Mouse (Mus musculus) intestine, embryonic 16.5 days (tissue): Measurements from ENCODE around the gene Bean1. TPM values are rescaled to one million over a fixed set of nuclear protein-coding genes. Genes with fewer than 3 reads are reported as not detected.
"Not testable (repeated sequence)": the region's sequence is repeated elsewhere in the genome, so short reads cannot be mapped to it uniquely, and the experiment has no call there.

Experiments
- ATAC-seq: fragments of 200-750 bp; cut with Nextera tagmentation; 2 replicates; pipeline ENCODE4 v1.8.0; 2017; ENCODE audit warnings: moderate TSS enrichment, moderate library complexity
- H3K27ac ChIP-seq: fragments of 300-500 bp; sonication (generic); 2 replicates; pipeline ENCODE4 v1.5.1; 2014; ENCODE audit warnings: mild to moderate bottlenecking, low read length
- H3K27me3 ChIP-seq: fragments of 300-500 bp; sonication (generic); replicated peaks from 2 replicates; pipeline ENCODE4 v1.6.1; 2014; ENCODE audit warnings: low read length, control low read depth, mixed read lengths; ENCODE audit not compliant: control insufficient read depth, insufficient read depth
- H3K36me3 ChIP-seq: fragments of 300-500 bp; sonication (generic); 2 replicates; pipeline ENCODE4 v1.6.1; 2014; ENCODE audit warnings: low read length, control low read depth; ENCODE audit not compliant: control insufficient read depth, insufficient read depth
- H3K4me1 ChIP-seq: fragments of 300-500 bp; sonication (generic); 2 replicates; pipeline ENCODE4 v1.6.1; 2014; ENCODE audit warnings: low read length, control low read depth, mixed read lengths; ENCODE audit not compliant: control insufficient read depth, insufficient read depth
- H3K4me2 ChIP-seq: fragments of 300-500 bp; sonication (generic); 2 replicates; pipeline ENCODE4 v1.6.1; 2014; ENCODE audit warnings: low read depth, low read length, control low read depth
- H3K4me3 ChIP-seq: fragments of 300-500 bp; sonication (generic); 2 replicates; pipeline ENCODE4 v1.5.1; 2014; ENCODE audit warnings: mild to moderate bottlenecking, low read length
- H3K9ac ChIP-seq: fragments of 300-500 bp; sonication (generic); 2 replicates; pipeline ENCODE4 v1.6.1; 2014; ENCODE audit warnings: low read depth, low read length
- H3K9me3 ChIP-seq: fragments of 300-500 bp; sonication (generic); 2 replicates; pipeline ENCODE4 v1.6.1; 2016; ENCODE audit warnings: low read length, control low read depth; ENCODE audit not compliant: control insufficient read depth
- whole genome bisulfite sequencing: fragments of 180-500 bp; shearing (Covaris S2); extraction: QIAGEN DNeasy Blood & Tissue Kit; methylation state at CpG from one replicate; pipeline ENCODE4 v1.1.7; 2014; 5-methylcytosine and 5-hydroxymethylcytosine counted together
- polyA plus RNA-seq: library from polyadenylated mRNA; unstranded; fragments of >200 nt; fragmentation: Nextera tagmentation; extraction: Ambion mirVana; gene quantifications from 2 replicates; pipeline ENCODE4 v1.2.1, GENCODE M21; 2015

Bean1 gene
- polyA plus RNA-seq, 1 experiment from 2014 or later, result 1.1 TPM

DNA sequence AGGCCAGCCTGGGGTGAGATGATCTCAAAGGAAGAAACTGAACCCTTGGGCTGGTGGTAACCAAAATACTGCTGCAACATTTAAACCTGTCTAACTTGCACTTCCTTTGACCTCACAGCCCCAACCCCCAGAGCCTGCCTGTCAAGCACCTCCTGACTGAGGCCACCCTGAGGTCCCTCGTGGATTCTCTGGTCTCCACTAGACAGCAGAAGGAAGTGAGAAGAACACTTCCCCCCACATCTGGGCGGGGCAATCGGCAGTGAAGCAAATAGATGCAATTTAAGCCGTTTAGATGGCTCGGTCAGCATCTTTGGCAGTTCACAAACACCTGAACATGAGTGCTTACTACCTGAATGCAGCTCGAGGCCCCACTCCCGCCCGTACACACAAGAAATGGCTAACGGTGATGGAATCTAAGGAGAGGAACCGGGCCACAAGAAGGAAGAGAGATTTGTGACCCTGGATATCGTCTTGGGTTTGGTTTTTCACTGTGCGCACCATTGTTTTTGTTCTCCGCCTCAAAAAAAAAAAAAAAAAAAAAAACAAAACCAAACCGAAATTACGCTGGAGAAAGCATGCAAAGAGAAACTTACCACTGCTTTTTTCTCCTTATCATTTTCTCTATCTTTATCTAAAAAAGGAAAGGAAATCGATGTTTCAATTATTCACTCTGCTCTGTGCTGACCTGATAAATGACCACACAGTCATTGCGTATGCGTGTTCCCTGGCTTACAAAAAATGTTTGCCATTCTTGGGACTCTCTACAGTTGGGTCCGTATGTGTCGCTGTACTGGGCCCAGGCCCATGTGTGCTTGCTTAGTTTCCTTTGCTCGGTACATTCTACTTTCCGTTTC is 77.0 kb downstream of the Bean1 start:
- Histone ChIP-seq H3K27ac (no peak overlapping the region), H3K36me3 (peaks cover 3% of the 10 kb centered on the region; the same call in 1 of the 2 replicates), H3K4me2 (peak overlapping the region; percentile 68), H3K4me1 (peaks cover 10% of the 10 kb centered on the region; the same call in 1 of the 2 replicates), H3K27me3 (no peaks in the 10 kb centered on the region), H3K9me3 (no peaks in the 10 kb centered on the region), H3K9ac (peak overlapping the region; percentile 90), H3K4me3 (peak overlapping the region; percentile 86)
- 63% methylated on average over 22 of the region's 22 CpGs for WGBS
- ATAC-seq, result no peak

- 2% methylated on average over 11 of the region's 11 CpGs for WGBS
- Histone ChIP-seq H3K4me3 (peak overlapping the region; percentile 86), H3K27ac (peak overlapping the region; percentile 67), H3K4me1 (peaks cover 10% of the 10 kb centered on the region; the same call in 1 of the 2 replicates), H3K27me3 (no peaks in the 10 kb centered on the region), H3K9ac (peak overlapping the region; percentile 90), H3K4me2 (peak overlapping the region; percentile 68), H3K36me3 (peaks cover 3% of the 10 kb centered on the region; the same call in 1 of the 2 replicates), H3K9me3 (no peaks in the 10 kb centered on the region)
- ATAC-seq, result peak; percentile 47
Measured at GRCm38 (mm10) chr8:104247908-104248275, 77.7 kb downstream of the Bean1 start.

DNA sequence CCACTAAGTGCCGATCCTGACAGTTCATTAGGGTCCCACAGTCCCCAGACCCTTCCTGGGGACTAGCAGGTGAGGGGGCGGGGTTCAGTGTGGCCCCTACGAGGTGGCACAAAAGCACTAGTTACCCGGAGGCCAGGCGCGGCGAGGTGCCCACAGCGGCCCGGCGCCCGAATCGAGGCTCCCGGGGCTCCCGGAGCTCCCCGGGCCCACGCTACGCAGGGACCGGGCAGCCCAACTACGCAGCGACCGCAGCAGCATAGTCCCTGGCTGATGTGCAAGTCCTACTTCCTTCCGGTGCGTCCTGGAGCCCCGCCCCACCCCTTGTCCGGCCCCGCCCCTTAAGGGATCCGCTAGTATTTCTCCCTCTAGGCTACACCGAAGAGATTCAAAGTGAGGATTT is 78.0 kb downstream of the Bean1 start, which contains the start of gene Tk2:
Tk2 (minus strand) TSS at position 283 of the 400 bp plus-strand sequence.
- no peaks in the 10 kb centered on the region for H3K27me3 ChIP-seq
- under 1% methylated on average over 28 of the region's 28 CpGs for WGBS
- no peaks in the 10 kb centered on the region for H3K36me3 ChIP-seq
- peaks cover 10% of the 10 kb centered on the region; the same call in 1 of the 2 replicates for H3K4me1 ChIP-seq
- no peaks in the 10 kb centered on the region for H3K9me3 ChIP-seq
- peak; percentile 88 for ATAC-seq
- peak within 1 kb of the TSS; percentile 90 for H3K9ac ChIP-seq
- peak within 1 kb of the TSS; percentile 67 for H3K27ac ChIP-seq
- peak within 1 kb of the TSS; percentile 86 for H3K4me3 ChIP-seq
- peak within 1 kb of the TSS; percentile 68 for H3K4me2 ChIP-seq

- Histone ChIP-seq H3K4me1 (peaks cover 10% of the 10 kb centered on the region; the same call in 1 of the 2 replicates), H3K27ac (no peak overlapping the region), H3K9me3 (no peaks in the 10 kb centered on the region), H3K36me3 (no peaks in the 10 kb centered on the region), H3K4me2 (no peak overlapping the region), H3K9ac (no peak overlapping the region), H3K4me3 (no peak overlapping the region), H3K27me3 (no peaks in the 10 kb centered on the region)
- no peak for ATAC-seq
- WGBS, result 83% methylated on average over 7 of the region's 7 CpGs
Measured at GRCm38 (mm10) chr8:104249442-104249996, 79.3 kb downstream of the Bean1 start.

DNA sequence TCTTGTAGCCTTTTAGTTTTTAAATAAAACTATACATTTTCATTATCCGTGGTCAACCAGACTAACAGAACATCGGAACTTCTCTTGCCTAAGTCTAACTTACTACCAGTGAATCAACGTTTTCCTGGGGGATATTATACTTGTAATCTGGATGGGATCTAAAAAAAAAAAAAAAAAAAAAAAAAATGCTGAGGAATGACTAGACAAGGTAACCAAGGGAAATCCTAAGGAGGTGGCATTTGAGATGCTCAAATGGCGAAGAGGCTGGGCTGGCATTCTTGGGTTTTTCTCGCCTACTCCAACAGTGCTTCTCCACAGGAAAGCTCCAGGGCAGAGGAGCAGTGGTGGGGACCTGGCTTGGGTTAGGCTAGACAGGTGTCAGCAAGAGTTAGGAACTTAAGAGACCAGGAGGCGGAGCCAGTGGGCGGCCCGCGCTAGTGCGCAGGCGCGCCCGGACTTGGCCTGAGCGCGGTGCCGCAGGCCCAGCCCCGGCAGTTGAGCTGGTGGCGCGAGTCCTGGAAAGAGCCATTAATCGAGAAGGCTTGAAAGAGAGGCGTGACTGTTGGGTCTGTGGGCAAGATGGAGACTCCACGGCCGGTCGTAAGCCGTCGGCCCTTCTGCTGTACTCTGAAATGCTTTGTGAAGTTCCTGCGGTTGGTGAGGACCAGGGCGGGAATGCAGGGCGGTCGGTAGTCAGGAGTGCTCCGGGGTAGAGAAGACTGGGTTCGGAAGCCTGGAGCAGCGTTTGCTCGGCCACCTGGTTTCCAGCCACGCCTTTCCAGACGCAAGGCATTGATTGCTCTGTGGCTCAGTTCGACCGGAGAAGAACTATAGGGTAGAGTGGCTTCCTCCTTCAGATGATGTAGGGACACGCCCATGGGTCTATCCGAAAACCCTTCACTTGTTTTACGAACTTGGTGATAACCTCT is 80.5 kb downstream of the Bean1 start, which contains the start of gene Cklf:
Cklf (plus strand) TSS at position 423 of the 929 bp plus-strand sequence.
- peak within 1 kb of the TSS; percentile 85 for H3K27ac ChIP-seq
- H3K4me1 ChIP-seq, result peaks cover 10% of the 10 kb centered on the region; the same call in 1 of the 2 replicates
- H3K36me3 ChIP-seq, result no peaks in the 10 kb centered on the region
- peak within 1 kb of the TSS; percentile 67 for H3K4me3 ChIP-seq
- H3K9ac ChIP-seq, result peak within 1 kb of the TSS; percentile 72
- WGBS, result 3% methylated on average over 41 of the region's 41 CpGs
- no peaks in the 10 kb centered on the region for H3K9me3 ChIP-seq
- H3K27me3 ChIP-seq, result no peaks in the 10 kb centered on the region
- H3K4me2 ChIP-seq, result peak within 1 kb of the TSS; percentile 79
- peak; percentile 87 for ATAC-seq

DNA sequence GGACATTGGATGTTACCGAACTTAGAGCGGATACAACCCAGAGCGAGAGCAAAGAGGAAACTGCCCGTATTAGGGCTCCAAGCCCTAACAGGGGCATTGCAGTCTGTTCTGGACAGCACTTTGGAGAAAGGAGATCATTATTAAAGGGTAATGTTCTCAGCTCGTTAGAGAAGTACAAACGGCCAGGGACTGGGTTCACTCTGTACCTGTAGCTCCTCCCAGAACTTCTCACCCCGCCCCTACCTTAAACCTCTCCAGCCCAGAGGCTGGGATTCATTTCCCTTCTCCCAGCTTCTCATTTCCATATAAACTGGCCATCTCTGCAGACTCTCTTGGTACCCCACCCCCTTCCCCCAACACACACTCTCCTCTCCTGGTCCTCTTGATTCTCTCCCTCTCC is 81.2 kb downstream of the Bean1 start:
- ATAC-seq, result peak; percentile 46
- peak overlapping the region; percentile 72 for H3K9ac ChIP-seq
- H3K36me3 ChIP-seq, result no peaks in the 10 kb centered on the region
- H3K27me3 ChIP-seq, result no peaks in the 10 kb centered on the region
- peak overlapping the region; percentile 79 for H3K4me2 ChIP-seq
- H3K9me3 ChIP-seq, result no peaks in the 10 kb centered on the region
- peak overlapping the region; percentile 85; the same call in 1 of the 2 replicates for H3K27ac ChIP-seq
- WGBS, result 0% methylated on average over 7 of the region's 7 CpGs
- peak overlapping the region; percentile 67 for H3K4me3 ChIP-seq
- H3K4me1 ChIP-seq, result peaks cover 10% of the 10 kb centered on the region; the same call in 1 of the 2 replicates

GRCm38 (mm10) chr8:104253016-104253415 is 82.8 kb downstream of the Bean1 start:
- Histone ChIP-seq H3K4me1 (no peaks in the 10 kb centered on the region), H3K4me2 (no peak overlapping the region), H3K36me3 (peaks cover under 1% of the 10 kb centered on the region; the same call in 1 of the 2 replicates), H3K4me3 (no peak overlapping the region), H3K27ac (no peak overlapping the region), H3K9ac (no peak overlapping the region), H3K9me3 (no peaks in the 10 kb centered on the region), H3K27me3 (no peaks in the 10 kb centered on the region)
- ATAC-seq, result no peak
- 89% methylated on average over 3 of the region's 3 CpGs for WGBS

- not testable (repeated sequence) for H3K4me1 ChIP-seq, H3K4me2 ChIP-seq, H3K27me3 ChIP-seq, ATAC-seq, H3K9ac ChIP-seq, H3K27ac ChIP-seq, H3K9me3 ChIP-seq, H3K4me3 ChIP-seq
- 88% methylated on average over 5 of the region's 5 CpGs for WGBS
- H3K36me3 ChIP-seq, result peaks cover 11% of the 10 kb centered on the region; the same call in 1 of the 2 replicates
Measured at GRCm38 (mm10) chr8:104261802-104262201, 91.6 kb downstream of the Bean1 start.
